Mouse (Mus musculus): ENCODE measurements at regions not wholly inside any gene's neighbourhood (a gene's known extent, or its start where the extent isn't known, plus 50 kb on each side); places are given as distances from the start of the nearest gene placed in this dataset.
A peak's percentile ranks its signal among the peaks of the same experiment; 100 is the strongest.

DNA sequence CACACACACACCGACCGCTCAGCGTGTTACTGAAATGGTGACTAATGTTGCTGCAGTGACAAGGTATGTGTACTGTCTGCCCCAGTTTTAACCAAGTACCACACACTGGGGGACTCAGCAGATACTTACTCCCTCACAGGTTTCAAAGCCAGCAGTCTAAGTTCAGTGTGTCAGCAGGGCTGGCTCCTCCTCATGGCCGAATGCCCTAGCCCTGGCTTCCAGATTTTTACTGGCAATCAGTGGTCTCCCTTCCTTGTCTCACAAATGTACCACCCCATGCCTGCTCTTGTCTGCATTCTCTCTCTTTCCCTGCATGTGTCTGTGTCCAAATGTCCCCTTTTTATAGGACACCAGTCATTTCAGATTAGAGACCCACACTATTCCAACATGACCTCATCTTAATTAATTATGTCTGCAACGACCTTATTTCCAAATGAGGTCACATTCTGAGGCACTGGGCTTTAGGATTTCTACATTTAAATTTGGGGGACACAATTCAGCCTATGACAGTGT is 114.7 kb downstream of the Uri1 start:
- ATAC-seq (ENCODE audit: insufficient read depth) = no peak
- no peaks in the 10 kb centered on the region for H3K4me1 ChIP-seq (replicated peaks)
- no peaks in the 10 kb centered on the region for H3K36me3 ChIP-seq (replicated peaks)
- no peak overlapping the region for H3K4me2 ChIP-seq
- no peaks in the 10 kb centered on the region for H3K9me3 ChIP-seq (replicated peaks)
- no peaks in the 10 kb centered on the region for H3K27me3 ChIP-seq
- WGBS (ENCODE audit: insufficient replicate concordance) = 64% methylated on average over 5 of the region's 5 CpGs
- H3K27ac ChIP-seq (replicated peaks) = no peak overlapping the region
- no peak overlapping the region for H3K9ac ChIP-seq
- H3K4me3 ChIP-seq (replicated peaks) = no peak overlapping the region

DNA sequence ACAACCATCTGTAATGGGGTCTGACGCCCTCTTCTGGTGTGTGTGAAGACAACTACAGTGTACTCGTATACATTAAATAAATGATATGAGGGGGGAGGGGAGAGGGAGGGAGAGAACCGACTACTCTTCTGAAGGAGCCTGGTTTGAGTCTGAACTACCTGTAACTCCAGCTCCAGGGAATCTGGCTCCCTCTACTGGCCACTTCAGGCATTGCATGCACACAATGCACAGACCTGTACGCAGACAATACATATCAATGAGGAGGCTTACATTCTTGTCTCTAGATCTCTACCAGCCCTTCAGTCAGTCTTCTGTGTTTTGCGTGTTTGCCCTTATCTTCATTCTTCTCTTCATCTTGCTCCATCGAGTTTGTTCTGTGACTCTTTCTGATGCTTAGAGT is 120.4 kb upstream of the Zfp536 start:
- H3K4me2 ChIP-seq = no peak overlapping the region
- no peaks in the 10 kb centered on the region for H3K9me3 ChIP-seq (replicated peaks)
- H3K27me3 ChIP-seq = no peaks in the 10 kb centered on the region
- H3K27ac ChIP-seq (replicated peaks) = no peak overlapping the region
- no peaks in the 10 kb centered on the region for H3K4me1 ChIP-seq (replicated peaks)
- H3K36me3 ChIP-seq (replicated peaks) = no peaks in the 10 kb centered on the region
- H3K9ac ChIP-seq = no peak overlapping the region
- 59% methylated on average over 6 of the region's 6 CpGs for WGBS (ENCODE audit: insufficient replicate concordance)
- no peak overlapping the region for H3K4me3 ChIP-seq (replicated peaks)
- no peak for ATAC-seq (ENCODE audit: insufficient read depth)

DNA sequence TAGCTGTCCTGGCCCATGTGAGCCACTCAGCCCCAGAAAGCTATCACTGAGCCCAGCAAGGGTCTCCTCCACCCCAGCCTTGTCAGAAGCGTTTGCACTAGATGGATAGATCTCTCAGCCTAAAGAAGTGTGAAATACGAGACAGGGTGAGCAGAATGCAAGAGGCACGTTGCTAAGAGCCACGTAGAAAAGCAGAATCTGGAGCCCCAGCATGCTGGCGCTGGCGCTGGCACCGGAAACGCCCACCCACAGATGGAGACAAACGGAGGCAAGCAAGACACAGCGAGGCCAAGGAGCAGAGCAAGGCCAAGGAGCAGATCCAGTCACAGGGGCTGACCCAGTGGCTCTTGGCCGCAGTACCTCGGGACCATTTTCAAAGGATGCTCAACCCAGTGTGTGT is 100.9 kb upstream of the Zfp536 start:
- no peak overlapping the region for H3K4me2 ChIP-seq
- H3K4me3 ChIP-seq (replicated peaks) = no peak overlapping the region
- no peaks in the 10 kb centered on the region for H3K4me1 ChIP-seq (replicated peaks)
- ATAC-seq (ENCODE audit: insufficient read depth) = no peak
- no peaks in the 10 kb centered on the region for H3K27me3 ChIP-seq
- no peaks in the 10 kb centered on the region for H3K9me3 ChIP-seq (replicated peaks)
- no peak overlapping the region for H3K9ac ChIP-seq
- WGBS (ENCODE audit: insufficient replicate concordance) = 54% methylated on average over 12 of the region's 12 CpGs
- no peaks in the 10 kb centered on the region for H3K36me3 ChIP-seq (replicated peaks)
- no peak overlapping the region for H3K27ac ChIP-seq (replicated peaks)

DNA sequence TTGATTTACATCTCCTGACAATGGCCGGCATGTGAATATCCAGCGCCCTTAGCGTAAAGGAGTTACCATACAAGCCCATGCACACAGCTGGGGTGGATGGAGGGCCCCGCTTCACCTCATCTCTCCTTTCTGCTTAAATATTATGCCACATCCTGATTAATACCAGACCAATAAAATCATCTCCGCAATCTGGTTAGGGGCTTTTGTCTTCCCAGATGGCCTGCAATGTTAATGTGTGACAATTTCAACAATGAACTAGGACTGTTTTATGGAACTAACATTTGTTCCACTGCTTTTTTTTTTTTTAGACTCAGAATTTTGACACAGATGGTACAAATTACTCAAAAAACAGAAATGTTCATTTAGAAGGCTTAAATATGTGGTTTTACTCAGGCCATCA is 97.5 kb upstream of the Zfp536 start:
- Histone ChIP-seq H3K4me1 (replicated peaks) (no peaks in the 10 kb centered on the region), H3K36me3 (replicated peaks) (no peaks in the 10 kb centered on the region), H3K9me3 (replicated peaks) (no peaks in the 10 kb centered on the region), H3K4me2 (no peak overlapping the region), H3K27me3 (no peaks in the 10 kb centered on the region), H3K9ac (no peak overlapping the region), H3K4me3 (replicated peaks) (no peak overlapping the region), H3K27ac (replicated peaks) (no peak overlapping the region)
- whole genome bisulfite sequencing (ENCODE audit: insufficient replicate concordance) = 77% methylated on average over 5 of the region's 5 CpGs
- ATAC-seq (ENCODE audit: insufficient read depth) = no peak

DNA sequence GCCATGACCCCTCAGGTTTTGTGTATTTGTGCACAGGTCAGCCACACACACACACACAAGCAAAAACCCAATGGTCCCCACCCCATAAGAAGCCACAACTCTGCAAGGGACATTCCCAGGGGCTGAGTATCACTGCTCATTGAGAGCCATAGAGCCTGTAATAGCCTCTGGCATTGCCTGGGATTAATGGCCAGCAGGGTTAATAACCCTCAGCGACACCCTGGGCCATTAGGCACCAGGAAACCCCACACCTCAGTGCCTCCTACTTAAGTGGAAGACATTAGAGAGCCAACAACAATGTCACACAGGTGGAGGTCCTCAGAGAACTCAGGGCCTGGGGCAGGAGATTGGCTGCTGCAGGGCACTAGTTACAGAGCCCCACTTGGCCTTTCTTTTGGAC is 93.0 kb upstream of the Zfp536 start:
- H3K9me3 ChIP-seq (replicated peaks) = no peaks in the 10 kb centered on the region
- no peak overlapping the region for H3K9ac ChIP-seq
- no peak overlapping the region for H3K27ac ChIP-seq (replicated peaks)
- no peaks in the 10 kb centered on the region for H3K4me1 ChIP-seq (replicated peaks)
- no peak overlapping the region for H3K4me2 ChIP-seq
- H3K27me3 ChIP-seq = no peaks in the 10 kb centered on the region
- no peaks in the 10 kb centered on the region for H3K36me3 ChIP-seq (replicated peaks)
- no peak overlapping the region for H3K4me3 ChIP-seq (replicated peaks)
- no peak for ATAC-seq (ENCODE audit: insufficient read depth)
- 35% methylated on average over 1 of the region's 1 CpGs for WGBS (ENCODE audit: insufficient replicate concordance)

DNA sequence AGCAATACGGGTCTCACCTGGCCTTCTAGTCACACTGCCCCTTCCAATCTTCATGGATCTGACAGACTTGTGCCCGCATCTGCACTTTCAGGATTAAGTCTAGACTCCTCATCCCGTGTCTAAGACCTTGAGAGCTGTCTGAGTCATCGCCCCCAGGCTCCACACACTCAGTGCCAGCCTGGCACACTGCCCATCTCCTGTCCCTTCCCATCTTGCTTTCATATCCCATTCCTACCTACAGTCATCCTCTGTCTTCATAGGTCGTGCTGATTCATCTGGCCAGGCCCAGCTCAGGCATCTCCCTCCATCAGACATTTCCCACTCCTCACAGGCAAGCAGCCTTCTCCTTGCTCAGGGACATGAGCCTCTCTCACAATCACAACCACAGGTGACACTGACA is 78.0 kb upstream of the Zfp536 start:
- Histone ChIP-seq H3K27me3 (no peaks in the 10 kb centered on the region), H3K9me3 (replicated peaks) (no peaks in the 10 kb centered on the region), H3K4me3 (replicated peaks) (no peak overlapping the region), H3K4me1 (replicated peaks) (no peaks in the 10 kb centered on the region), H3K4me2 (no peak overlapping the region), H3K27ac (replicated peaks) (no peak overlapping the region), H3K9ac (no peak overlapping the region), H3K36me3 (replicated peaks) (no peaks in the 10 kb centered on the region)
- no peak for ATAC-seq (ENCODE audit: insufficient read depth)
- 54% methylated on average over 5 of the region's 5 CpGs for WGBS (ENCODE audit: insufficient replicate concordance)

DNA sequence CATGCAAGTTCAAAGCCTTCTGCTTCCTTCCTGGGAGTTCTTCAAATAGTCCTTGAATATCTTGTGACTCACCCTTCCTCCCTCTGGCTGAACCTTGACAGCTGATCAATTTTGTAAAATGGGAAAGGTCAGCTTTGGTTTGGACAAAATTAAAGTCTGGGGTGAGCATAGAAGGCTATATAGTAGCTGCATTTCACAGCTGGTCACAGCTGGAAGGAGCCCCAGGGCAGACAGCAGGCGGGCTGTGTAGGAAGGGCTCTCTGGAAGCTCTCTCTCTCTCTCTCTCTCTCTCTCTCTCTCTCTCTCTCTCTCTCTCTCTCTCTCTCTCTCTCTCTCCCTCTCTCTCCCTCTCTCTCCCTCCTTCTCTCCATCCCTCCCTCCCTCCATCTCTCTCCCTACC is 71.8 kb upstream of the Zfp536 start:
- Histone ChIP-seq H3K9ac (no peak overlapping the region), H3K4me2 (no peak overlapping the region), H3K4me3 (replicated peaks) (no peak overlapping the region), H3K4me1 (replicated peaks) (no peaks in the 10 kb centered on the region), H3K9me3 (replicated peaks) (no peaks in the 10 kb centered on the region), H3K36me3 (replicated peaks) (no peaks in the 10 kb centered on the region), H3K27ac (replicated peaks) (no peak overlapping the region), H3K27me3 (no peaks in the 10 kb centered on the region)
- 35% methylated on average over 1 of the region's 1 CpGs for WGBS (ENCODE audit: insufficient replicate concordance)
- ATAC-seq (ENCODE audit: insufficient read depth) = no peak

DNA sequence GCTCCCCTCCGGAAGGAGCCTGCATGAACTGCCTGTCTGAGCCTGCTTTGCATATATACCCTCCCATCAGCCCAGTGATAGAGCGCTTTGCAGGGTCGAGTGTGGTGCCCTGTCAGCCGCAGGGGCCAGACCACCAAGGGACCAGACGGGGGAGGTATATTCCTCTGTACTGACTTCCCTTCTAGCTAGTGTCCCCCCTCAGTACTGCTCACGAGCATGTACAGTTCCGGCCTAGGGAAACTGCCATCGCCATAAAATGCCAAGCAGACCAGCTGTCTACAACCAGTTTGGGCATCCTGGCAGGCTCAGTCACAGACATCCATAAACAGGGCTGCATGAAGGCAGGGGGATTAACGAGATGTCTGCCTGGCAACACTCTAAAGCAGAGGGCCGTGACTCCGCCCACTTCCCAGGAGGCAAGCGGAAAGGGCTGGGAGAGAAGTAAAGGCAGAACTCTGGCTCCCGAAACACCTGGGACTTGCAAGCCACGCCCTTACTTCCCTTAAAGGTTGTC is 68.6 kb upstream of the Zfp536 start:
- Histone ChIP-seq H3K4me2 (0 out of 2 replicates have a peak overlapping the region, but pooled peaks have one; percentile 11), H3K36me3 (replicated peaks) (no peaks in the 10 kb centered on the region), H3K27ac (replicated peaks) (no peak overlapping the region), H3K9me3 (replicated peaks) (no peaks in the 10 kb centered on the region), H3K4me1 (replicated peaks) (no peaks in the 10 kb centered on the region), H3K4me3 (replicated peaks) (no peak overlapping the region), H3K9ac (no peak overlapping the region), H3K27me3 (no peaks in the 10 kb centered on the region)
- 5% methylated on average over 14 of the region's 14 CpGs for WGBS (ENCODE audit: insufficient replicate concordance)
- ATAC-seq (ENCODE audit: insufficient read depth) = no peak

DNA sequence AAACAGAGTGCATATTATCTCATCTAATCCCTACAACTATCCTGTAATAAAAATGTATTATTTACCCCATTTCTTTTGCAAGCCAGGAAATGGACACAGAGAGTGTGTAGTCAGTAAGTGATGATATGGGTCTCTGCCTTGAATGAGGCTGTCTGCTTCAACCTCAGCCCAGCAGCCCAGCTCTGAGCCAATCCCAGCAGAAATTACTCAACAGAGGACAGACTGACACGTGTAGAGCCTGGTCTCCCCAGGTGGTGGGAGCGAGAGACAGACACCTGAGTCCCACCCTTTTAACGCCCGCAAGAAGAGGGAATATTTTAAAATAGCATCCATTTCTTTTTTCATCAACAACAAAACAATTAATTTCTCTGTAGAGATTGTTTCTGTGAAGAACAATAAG is 68.1 kb upstream of the Zfp536 start:
- no peak for ATAC-seq (ENCODE audit: insufficient read depth)
- Histone ChIP-seq H3K4me3 (replicated peaks) (no peak overlapping the region), H3K27me3 (no peaks in the 10 kb centered on the region), H3K4me1 (replicated peaks) (no peaks in the 10 kb centered on the region), H3K36me3 (replicated peaks) (no peaks in the 10 kb centered on the region), H3K9me3 (replicated peaks) (no peaks in the 10 kb centered on the region), H3K4me2 (no peak overlapping the region), H3K9ac (no peak overlapping the region), H3K27ac (replicated peaks) (no peak overlapping the region)
- WGBS (ENCODE audit: insufficient replicate concordance) = 35% methylated on average over 4 of the region's 4 CpGs

DNA sequence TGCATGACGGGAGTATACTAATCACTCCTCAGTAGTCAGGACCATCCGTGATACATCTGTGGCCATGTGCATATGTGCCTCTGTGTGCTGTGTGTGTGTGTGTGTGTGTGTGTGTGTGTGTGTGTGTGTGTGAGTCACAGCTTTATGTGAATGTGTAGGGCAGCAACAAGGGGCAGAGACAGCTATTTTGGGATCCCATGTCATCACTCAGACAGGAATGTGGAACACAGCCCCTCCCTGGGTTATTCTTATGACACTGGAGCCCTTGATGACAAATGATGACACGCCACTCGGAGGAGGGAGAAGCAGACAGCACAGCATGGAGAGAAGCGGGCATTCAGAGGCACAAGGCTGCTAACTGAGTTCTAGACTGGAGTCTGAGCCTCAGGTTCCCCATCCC is 64.4 kb upstream of the Zfp536 start:
- ATAC-seq (ENCODE audit: insufficient read depth) = no peak
- Histone ChIP-seq H3K4me3 (replicated peaks) (no peak overlapping the region), H3K4me1 (replicated peaks) (no peaks in the 10 kb centered on the region), H3K36me3 (replicated peaks) (no peaks in the 10 kb centered on the region), H3K4me2 (no peak overlapping the region), H3K27me3 (no peaks in the 10 kb centered on the region), H3K9me3 (replicated peaks) (no peaks in the 10 kb centered on the region), H3K9ac (no peak overlapping the region), H3K27ac (replicated peaks) (no peak overlapping the region)
- WGBS (ENCODE audit: insufficient replicate concordance) = 64% methylated on average over 5 of the region's 5 CpGs

DNA sequence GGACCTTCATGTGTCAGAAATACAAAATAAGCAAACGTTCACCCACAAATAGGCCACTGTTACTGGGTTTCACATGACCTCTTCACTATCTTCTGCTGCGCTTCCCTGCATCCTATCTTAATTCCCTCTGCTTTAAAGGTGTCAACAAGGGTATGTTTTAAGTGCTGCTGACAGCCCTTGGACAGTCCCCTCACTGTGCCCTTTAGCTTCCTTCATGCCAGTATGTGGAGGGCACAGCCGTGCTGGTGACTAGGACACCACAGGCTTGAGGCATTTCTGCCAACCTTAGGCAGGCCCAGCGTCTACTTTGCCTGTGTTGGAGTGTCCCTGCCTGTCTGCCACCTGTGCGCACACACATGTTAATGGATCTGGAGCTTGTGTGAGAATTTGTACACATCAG is 63.9 kb upstream of the Zfp536 start:
- 65% methylated on average over 5 of the region's 5 CpGs for WGBS (ENCODE audit: insufficient replicate concordance)
- no peak for ATAC-seq (ENCODE audit: insufficient read depth)
- no peak overlapping the region for H3K27ac ChIP-seq (replicated peaks)
- H3K4me1 ChIP-seq (replicated peaks) = no peaks in the 10 kb centered on the region
- no peaks in the 10 kb centered on the region for H3K9me3 ChIP-seq (replicated peaks)
- no peak overlapping the region for H3K9ac ChIP-seq
- no peak overlapping the region for H3K4me3 ChIP-seq (replicated peaks)
- no peaks in the 10 kb centered on the region for H3K27me3 ChIP-seq
- no peak overlapping the region for H3K4me2 ChIP-seq
- no peaks in the 10 kb centered on the region for H3K36me3 ChIP-seq (replicated peaks)

DNA sequence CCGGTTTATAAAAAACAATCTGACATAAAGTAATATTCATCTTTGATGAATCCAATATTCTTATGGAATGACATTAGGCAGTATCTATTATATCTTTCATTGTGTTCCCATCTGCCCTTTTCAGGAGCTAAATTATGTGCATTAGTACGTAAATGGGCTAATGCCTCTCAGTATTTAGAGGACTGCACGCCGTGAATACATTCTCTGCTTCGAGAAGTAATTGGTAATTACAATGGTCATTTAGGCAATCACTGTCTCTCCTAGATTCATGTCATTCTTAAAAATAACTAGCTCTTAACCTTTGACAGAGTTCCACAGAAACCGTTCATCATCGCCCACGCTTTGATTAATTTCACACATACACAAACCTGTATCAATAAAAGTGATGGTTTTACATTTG is 60.0 kb upstream of the Zfp536 start:
- no peaks in the 10 kb centered on the region for H3K27me3 ChIP-seq
- no peak overlapping the region for H3K4me3 ChIP-seq (replicated peaks)
- no peaks in the 10 kb centered on the region for H3K4me1 ChIP-seq (replicated peaks)
- no peak overlapping the region for H3K9ac ChIP-seq
- H3K36me3 ChIP-seq (replicated peaks) = no peaks in the 10 kb centered on the region
- WGBS (ENCODE audit: insufficient replicate concordance) = 76% methylated on average over 8 of the region's 8 CpGs
- no peak overlapping the region for H3K4me2 ChIP-seq
- H3K27ac ChIP-seq (replicated peaks) = no peak overlapping the region
- no peak for ATAC-seq (ENCODE audit: insufficient read depth)
- H3K9me3 ChIP-seq (replicated peaks) = no peaks in the 10 kb centered on the region

All from liver, embryonic 15.5 days (tissue).